Mouse (Mus musculus) layer of hippocampus, postnatal 25 days (tissue): ENCODE results near the gene Rab11a. TPM values are rescaled to one million over a fixed set of nuclear protein-coding genes. Genes with fewer than 3 reads are reported as not detected.
"Not testable (repeated sequence)": the region's sequence is repeated elsewhere in the genome, so short reads cannot be mapped to it uniquely, and the experiment has no call there.

Source experiments
- DNase-seq, 2 experiments: peaks; one replicate each; pipeline ENCODE4 v3.0.0; 2022; ENCODE audit warnings: mixed read lengths in 2 of 2, low spot score in 1 of 2; ENCODE audit errors: extremely low spot score in 1 of 2
- microRNA-seq, 2 experiments: library from miRNA; unstranded; fragments of <30 nt; microRNA quantifications; one replicate each; pipeline ENCODE4 v1.2.0; 2021
- total RNA-seq, 2 experiments: library from RNA; stranded (reverse); gene quantifications; 2 replicates each; pipeline ENCODE4 v1.2.3; 2021

Gene Rab11a
- total RNA-seq, 2 experiments from 2014 or later = 241 to 253 TPM

DNA sequence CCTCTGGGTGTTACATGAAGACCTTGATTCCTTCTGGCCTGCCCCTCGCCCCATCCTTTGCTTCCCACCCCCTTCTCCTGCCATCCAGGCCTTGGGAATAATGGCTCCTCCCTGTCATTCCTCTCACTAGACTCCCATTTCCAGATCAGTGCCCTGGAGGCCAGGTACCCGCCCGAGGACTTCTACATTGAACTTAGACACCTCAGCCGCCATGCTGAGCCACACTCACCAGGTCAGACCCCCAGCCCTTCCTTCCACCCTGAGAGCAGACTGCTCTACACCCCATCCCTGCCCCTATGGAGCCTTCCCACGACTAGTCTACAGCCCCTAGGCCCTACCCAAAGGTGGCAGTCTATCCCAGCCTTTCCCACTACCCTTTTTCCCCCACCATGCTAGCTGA, 39.9 kb downstream of the Rab11a start:
- no peak for DNase-seq

DNA sequence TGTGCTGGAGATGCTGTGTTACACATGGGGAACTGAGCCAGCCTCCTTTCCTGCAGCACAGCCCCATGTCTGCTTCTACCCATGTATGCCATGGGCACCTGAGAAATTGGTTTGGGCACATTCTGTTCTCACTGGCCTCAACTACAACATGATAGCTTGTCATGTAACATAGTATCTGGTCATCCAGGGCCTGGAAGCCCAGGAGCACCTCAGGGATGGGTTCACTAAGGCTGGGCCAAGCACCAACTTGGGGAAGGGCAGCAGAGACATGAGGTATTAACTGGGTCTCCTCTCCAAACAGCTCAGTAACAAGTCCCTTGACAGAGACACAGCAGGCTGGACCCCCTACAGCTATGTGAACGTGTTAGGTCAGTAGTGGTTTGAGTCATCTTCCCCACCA, 40.6 kb downstream of the Rab11a start:
- DNase-seq = no peak

DNA sequence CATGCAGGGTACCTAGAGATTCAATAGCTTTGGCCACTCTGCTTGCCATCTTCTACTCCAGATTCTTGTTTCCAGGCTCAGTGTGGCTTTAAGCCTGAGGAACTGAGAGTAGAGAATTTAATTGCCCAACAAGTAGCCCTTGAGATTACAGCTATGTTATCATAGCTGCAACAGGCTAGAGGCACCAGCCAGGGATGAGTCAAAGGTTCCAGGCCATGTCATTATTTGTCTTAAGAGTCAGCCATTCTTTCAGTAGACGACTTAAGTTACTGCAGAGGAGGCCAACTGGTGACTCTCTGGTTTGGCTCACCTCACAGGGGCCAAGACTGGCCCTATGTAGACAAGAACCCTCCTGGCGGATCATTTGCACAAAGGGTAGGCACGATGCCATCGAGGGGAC, 41.2 kb downstream of the Rab11a start:
- no peak for DNase-seq

DNA sequence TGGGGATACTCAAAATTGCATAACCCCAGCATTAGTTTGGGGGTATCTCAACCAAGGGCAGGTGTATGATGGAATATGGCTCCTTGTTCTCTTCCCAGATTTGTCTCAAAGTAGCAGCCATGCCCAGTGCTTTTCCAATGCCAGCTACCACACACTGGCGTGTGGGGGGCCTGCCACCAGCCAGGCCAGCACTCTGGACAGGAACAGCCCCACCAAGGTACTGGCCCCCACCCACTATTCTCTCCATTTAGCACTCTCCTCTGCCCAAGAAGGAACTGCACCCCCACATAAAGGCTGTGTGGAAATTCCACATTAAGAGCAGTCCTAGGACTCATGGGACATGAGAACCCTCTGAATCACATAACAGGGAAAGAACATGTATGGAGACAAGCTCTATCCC, 42.3 kb downstream of the Rab11a start:
- no peak for DNase-seq

DNA sequence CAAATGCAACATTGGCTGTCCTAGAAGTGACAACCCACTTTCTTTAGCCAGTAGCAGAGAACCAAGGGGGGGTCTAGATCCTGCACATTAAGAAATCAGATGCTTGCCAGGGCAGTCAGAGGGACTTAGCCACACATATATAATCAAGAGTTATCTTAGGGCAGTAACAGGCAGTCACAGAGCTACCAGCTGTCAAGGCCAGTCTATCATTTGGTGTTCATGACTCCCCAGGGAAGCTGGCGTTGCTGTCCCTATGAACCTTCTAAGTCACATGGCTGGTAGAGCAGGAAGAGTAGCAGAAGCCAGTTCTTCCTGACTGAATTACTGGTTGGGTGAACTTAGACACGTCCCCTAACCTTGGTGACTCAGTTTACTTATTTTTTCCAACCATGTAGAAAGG, 44.5 kb downstream of the Rab11a start:
- no peak for DNase-seq

DNA sequence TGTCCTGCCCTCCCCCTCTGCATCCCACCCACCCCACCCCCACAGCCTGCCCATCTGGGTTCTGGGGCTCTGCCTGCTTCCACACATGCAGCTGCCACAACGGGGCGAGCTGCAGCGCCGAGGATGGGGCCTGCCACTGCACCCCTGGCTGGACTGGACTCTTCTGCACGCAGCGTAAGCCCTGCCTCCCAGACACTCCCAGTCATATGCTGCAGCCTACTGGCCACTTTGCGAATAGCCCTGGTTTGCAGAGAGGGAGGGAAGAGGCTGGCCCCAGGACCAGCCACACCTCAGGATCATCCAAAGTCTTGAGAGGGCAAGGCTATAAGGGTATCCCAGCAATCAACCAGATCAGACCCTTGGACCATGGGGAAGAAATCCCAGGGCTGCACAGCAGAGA, 46.4 kb downstream of the Rab11a start:
- peak in 1 of 2 experiments; percentile 61 for DNase-seq

DNA sequence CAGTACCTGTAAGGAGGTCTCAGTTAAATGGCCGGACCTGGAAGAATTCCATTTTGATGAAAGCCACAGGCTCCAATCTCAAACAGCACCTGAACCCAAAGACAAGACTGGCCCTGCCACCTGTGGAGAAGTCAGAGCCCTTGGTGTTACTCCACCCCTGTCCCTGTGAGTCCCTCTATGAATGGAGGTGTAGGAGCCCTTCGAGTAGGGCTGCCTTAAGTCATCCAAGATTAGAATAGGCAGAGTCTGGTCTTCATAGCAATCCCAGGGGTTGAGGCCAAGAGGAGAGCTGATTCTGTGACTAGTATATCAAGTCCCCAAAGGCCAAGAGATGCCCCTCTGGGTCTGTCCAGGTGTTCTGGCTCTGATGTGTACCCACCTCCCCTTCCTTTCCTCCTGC, 46.8 kb downstream of the Rab11a start:
- DNase-seq = no peak

DNA sequence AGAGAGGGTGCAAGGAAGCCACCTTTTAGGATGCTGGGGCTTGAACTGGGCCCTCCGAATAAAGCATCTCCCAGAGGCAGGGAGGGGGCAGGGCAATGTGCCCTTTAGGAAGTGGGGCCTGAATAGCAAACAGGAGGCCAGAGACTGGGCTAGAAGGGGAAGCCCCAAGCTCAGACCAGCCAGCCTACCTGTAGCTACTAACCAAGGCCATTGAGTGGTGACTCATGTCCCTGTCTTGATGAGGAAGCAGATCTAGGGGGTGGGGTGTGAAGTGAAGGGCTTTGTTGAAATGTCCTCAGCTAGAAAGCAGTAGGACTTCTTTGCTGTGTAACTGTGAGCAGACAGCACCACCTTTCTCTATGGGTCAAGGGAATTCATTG, 49.6 kb downstream of the Rab11a start:
- no peak for DNase-seq

DNA sequence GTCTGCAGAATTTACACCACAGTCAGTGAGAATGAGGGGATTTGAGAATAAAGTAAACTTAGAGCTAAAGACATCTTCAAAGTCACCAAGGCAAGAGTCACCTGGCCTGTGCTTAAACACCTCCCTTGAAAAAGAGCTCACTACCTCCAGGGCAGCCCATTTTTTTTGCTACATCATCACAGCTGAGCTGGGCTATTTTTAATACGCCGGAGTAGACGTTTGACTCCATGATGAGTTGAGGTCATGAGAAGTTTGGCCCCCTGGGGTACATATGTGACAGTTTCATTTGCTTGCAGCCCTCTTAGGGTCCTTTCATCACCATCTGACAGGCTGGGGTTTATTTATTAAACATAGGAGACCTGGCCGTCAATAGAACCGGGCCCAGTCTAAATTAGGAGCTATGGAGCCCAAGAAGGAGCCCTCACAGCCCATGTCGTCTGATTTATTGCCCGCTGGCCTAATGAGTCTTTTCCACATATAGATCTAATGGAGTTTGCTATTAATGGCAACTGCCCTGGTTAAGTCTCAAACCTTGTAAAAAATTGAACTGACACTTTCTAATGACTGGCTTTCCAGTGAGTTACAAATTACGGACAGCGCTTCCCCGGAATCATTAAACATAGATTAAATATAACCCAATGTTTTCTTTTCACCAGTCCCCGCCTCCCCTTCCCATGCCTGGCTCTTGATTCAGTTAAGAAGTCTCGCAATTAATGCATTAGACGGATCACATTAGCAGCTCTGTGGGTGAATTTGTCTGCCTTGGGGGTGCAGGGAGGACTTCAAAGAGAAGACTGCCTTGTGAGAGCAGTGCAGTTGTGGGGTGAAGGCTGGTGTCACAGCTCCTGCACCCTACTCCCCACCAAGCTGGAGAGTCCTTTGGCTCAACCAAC, 50.2 kb downstream of the Rab11a start:
- DNase-seq = no peak

DNA sequence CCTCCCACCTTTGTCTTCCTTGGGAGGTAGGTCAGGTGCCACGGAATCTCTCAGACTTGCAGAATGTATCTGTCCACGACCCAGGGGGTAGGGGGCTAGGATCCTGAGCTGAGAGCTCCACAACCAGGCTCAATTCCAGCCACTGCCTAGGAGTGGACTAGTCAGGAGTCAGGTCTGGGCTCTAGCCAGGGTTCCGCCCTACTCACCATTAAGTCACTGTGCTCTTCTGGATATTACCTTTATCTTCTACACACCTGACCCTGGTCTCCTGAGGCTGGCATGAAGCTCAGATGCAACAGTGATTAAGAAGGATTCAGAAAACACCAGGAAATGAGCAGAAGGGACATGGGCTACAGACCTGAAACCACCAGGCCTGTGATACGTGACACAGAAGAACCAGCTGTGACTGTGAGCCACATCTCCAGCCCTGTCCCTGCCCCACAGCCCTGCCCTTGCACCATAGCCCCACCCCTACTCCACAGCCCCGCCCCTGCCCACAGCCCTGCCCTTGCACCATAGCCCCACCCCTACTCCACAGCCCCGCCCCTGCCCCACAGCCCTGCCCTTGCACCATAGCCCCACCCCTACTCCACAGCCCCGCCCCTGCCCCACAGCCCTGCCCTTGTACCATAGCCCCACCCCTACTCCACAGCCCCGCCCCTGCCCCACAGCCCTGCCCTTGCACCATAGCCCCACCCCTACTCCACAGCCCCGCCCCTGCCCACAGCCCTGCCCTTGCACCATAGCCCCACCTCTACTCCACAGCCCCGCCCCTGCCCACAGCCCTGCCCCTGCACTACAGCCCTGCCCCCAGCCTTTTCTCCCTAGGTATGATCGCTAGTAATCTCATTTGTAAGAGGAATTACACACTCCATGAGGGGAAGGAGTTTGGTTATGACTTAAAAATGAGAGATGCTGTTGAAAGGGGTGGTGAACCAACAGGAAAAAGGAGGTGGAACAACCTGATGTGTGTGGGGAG, 65.9 kb downstream of the Rab11a start:
- not testable (repeated sequence) for DNase-seq

DNA sequence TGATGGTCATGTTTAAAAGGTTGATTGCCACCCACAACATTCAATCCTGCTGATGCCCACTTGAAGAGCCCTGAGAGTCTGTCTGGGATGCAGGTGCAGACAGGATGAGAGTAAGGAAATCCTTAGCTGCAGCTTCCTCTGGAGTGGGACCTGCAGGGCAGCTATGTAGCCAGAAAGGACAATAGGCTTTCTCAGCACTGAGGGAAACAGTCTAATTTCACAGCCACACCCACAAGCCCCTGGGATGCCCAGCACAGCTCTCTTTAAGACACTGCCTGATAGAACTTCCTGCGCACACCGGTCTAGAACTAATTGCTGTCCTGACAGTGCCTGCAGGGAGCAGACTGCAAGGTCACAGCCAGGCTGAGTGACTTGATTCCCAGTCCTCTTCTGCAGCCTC, 69.6 kb downstream of the Rab11a start:
- DNase-seq = no peak

DNA sequence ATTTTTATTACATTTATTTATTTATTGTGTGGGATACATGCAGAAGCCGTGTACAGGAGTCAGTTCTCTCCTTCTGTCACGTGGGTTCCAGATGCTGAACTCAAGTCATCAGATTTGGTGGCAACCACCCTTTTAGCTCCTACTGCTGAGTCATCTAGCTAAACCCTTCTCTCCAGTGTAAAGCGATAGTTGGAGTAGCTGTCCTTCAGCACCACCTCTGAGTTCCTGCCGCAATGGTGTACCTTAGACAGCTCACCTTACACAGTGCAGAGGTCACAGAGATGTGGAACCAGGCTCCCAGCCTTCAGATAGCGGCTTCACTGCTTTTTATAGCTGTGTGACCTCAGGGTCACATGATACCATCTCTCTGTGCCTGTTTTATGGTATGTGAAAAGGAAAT, 70.0 kb downstream of the Rab11a start:
- no peak for DNase-seq

DNA sequence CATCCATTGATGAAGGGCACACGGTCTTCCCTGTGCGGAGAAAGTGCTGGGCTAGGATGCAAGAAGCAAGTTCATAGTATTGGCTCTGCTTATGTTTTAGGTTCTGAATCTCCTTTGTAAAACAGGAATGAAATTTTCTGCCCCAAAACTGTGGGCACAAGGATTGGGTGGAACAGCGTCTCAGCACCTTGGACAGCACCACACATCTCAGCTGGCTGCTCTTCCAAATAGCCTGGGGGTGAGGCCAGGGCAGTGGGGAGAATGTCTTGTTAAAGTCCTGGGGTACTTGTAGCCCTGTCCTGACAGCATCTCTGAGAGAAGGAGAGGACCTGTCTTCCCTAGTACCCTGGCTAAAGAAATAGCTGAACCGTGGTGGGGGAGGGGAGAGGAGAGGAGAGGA, 71.0 kb downstream of the Rab11a start:
- DNase-seq = no peak

Small RNA genes within 50 kb of the gene (microRNA-seq; reads per million reads assigned to microRNA genes)
- 0 to 0.37 reads per million in 2 experiments for gene Gm47308

Other genes starting within 250 kb of the Rab11a start
- 10 to 100 TPM; 37.2 to 43.1 TPM for gene Dennd4a, start 73.6 kb upstream of the Rab11a start, total RNA-seq
- gene Slc24a1, start 213.8 kb upstream of the Rab11a start, total RNA-seq = under 1 TPM; 0.12 to 0.16 TPM
- gene Ints14, start 223.1 kb upstream of the Rab11a start, total RNA-seq = 10 to 100 TPM; 21.6 to 23.2 TPM